Mouse (Mus musculus) neutrophil, adult 65 days (primary cell): Measurements from ENCODE around the gene Uggt2. TPM values are rescaled to one million over a fixed set of nuclear protein-coding genes. Genes with fewer than 3 reads are reported as not detected.

Experiments used
- total RNA-seq: library from RNA; stranded (reverse); gene quantifications from 2 replicates; pipeline ENCODE4 v1.2.4, GENCODE M21; 2023

The Uggt2 gene
- total RNA-seq = not detected in 2 replicates

GRCm38 (mm10) chr14:119098851-119099569, at the start of gene Uggt2:
Gene Uggt2, minus strand, starts transcription at chr14:119099430.

GRCm38 (mm10) chr14:119137906-119138785, 38.9 kb upstream of the Uggt2 start, which contains the start of gene Hs6st3:
Gene Hs6st3, plus strand, starts transcription at chr14:119138341.

GRCm38 (mm10) chr14:118937533-118938492, 161.4 kb downstream of the Uggt2 start, which contains the start of gene Dnajc3:
Gene Dnajc3, plus strand, starts transcription at chr14:118937976.

Other genes with a start within 250 kb of the Uggt2 start
- not detected in 2 replicates for gene Dzip1, start 174.0 kb downstream of the Uggt2 start, total RNA-seq
- gene Dnajc3, start 161.5 kb downstream of the Uggt2 start, total RNA-seq = 23.4 and 26.6 TPM in 2 replicates
- not detected in 2 replicates for gene Hs6st3, start 38.9 kb upstream of the Uggt2 start, total RNA-seq